Mouse (Mus musculus): ENCODE results near the gene Ppp1r18.
A peak's percentile ranks its signal among the peaks of the same experiment; 100 is the strongest.

Ppp1r18 gene

DNA sequence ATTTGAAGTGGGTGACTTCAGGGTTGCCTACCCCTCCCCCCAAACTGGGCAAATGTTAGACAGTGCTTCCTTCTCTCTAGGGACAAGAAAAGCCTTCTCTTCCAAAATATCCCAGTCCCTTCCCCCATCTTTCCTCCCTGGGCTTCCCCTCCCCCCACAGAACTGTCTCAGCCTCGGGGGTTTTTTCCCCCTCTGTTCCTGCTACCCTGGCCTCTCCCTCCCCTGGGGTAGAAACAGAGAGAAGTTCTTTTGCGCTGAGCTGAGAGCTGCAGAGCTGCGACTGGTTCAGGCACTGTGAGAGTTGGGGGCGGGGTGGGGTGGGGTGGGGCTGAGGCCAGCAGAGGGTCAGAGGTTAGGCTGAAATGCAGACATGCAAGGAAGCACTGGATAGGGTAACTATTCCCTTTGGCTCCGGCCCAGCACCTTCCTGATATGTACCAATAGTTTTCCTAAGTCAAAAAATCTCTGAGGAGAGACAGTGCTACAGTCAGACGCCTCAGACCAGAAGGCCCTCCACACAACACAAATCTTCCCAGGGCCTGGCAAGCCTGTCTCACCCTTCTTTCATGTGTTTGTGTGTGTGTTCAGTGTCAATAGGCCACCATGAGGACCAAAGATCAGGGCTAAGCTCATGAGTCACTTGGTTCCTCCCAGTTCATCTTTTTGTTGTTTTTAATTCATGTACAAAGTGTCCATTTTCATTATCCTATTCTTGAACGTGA is 4.1 kb downstream of the Ppp1r18 start:
- DNase-seq (ENCODE audit: low spot score), result peak; percentile 80

DNA sequence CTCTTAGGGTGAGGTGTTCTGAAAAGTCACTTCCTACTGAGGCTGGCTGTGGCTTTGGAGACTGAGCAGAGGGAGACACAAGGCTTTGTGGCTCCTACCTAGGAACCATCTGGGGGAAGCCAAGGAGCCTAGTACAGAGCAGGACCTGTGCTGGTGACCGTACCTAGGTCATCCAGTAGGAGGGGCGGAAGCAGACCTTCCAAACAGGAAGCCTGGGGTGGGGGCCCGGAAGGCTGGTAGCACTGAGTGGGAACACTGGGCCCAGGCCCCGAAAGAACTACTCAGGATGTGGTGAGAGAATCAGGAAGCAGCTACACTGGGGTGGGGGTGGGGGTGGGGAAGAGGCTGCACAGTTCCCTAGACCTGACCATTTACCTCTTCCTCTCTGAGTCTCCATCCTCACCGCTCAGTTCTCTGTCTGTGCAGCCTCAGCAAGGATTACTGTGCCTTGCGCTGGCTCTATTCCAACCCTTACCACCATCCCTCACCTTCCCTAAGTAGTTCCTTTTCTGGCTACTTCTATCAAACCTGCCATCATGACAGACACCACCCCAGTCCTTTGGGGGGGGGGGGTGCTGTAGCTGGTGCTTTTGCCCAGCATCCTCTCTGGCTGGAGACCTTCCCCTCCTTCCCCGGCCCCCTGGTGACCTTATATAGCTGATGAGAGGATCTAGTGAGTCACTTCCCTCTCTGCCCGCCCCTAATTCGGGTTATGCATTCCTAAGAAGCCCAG is 4.9 kb downstream of the Ppp1r18 start:
- DNase-seq (ENCODE audit: low spot score), result no peak

DNA sequence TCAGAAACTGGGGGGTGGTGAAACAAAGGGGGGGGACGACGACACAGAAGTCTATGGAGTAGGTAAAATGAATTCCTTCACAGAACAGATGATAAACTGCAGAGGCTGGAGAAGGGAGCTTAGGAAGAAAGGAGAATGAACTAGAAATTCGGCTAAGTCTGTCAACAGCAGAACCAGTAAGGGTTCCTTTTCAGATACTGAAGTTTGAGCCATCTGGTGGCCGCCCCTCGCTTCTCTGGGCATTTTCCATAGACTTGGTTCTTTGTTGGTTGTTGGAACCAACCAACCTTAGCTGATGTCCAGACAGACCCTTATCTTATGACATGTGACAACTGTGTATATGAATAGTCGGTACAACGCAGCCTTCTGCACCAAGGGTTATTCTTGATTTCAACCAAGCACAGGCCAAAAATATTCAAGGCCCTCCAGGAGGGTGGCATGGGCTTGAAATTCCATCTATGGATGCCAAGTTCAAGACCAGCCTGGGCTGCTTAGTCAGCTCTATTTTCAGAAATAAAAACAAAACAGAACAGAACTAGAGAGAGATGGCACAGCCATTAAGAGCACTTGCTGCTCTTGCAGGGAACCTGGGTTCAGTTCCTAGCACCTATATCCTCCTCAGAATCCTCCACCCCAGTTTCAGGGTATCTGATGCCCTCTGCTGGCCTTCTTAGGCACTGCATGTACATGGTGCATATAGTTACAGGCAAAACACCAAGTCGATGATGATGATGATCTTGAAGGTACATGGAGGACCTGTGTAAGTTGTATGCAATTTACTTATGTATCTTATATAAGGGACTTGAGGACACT is 5.7 kb downstream of the Ppp1r18 start:
- peak; percentile 33 for DNase-seq (ENCODE audit: low spot score)

DNA sequence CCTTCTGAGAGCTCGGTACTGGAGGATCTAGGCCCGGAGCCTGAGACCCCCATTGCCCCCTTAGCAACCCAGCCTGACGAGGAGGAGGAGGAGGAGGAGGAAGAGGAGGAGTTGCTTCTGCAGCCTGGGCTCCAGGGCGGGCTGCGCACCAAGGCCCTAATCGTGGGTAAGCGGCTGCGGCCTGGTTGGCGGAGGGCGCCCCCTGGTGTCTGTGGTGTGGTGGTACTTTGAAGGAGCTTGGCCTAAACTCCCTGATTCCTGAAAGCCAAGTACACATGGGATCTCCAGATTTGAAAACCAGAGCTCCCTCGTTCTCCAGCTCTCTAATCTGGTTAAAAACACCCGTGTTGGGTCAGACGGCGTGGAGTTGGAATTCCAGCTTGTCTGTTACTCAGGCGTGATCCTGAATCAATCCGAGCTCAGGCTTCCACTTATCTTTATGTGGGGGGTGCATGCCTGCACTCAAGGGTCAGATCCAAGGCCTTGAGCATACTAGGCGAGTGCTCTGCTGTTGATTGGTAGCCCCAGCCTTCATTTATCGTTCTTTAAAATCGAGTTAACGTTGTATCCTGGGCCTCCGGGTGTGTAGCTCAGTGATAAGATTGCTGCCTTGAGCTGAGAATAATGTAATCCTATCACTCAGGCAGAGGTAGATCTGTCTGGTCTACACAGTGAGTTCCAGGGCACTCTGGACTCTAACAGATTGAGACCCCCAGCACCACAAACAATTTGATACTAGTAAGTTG is 8.6 kb downstream of the Ppp1r18 start:
- peak; percentile 93 for DNase-seq (ENCODE audit: low spot score)

DNA sequence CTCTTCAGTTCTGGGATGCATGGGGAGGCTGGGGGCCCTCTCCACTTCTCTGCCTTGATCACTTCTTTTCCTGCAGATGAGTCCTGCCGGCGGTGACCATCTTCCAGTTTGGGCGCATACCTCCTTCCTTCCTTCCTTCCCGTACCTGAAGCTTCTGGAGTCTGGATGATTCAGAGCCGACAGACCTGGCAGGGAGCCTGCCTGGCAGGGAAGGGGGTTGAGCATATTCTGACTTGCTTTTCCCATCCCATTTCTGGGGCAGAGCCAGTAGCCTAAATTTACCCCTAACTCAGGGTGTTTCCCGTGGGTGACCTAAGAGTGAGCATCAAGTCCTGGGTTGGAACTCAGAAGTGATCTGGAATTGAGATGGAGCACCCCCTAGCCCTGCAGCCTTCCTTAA is 9.3 kb downstream of the Ppp1r18 start:
- DNase-seq (ENCODE audit: low spot score), result no peak

DNA sequence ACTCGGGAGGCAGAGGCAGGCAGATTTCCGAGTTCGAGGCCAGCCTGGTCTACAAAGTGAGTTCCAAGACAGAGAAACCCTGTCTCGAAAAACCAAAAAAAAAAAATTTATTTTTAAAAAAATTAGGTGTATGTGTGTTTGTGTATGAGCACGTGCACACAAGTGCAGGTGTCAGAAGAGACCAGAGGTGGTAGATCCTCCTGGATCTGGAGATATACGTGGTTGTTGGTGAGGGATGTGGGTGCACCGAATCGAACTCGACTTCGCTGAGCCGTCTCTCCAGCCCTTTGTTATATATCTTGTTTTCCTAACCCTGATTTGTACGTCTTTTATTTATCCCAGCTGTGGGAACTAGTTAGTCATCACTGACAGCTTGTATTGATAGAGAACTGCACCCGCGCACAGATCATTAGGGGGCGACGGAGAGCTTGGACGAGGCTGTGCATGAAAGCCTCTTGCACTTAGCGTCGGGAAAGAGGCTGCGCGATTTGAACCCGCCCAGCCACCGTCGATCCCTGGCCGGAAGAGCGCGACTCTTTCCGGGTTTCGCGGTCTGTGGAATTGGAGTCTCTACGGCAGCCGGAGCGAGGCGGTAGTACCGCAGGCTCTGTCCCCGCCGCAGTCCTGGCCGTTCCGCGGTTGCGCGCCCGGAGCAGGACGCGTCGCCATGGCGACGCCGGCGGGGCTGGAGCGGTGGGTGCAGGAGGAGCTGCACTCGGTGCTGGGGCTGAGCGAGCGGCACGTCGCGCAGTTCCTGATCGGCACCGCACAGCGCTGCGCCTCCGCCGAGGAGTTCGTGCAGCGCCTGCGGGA is 14.1 kb downstream of the Ppp1r18 start, which contains the start of gene Dhx16:
TSS of gene Dhx16 (plus strand) at position 575 of the 813 bp plus-strand sequence.
- DNase-seq (ENCODE audit: low spot score), result peak; percentile 97

DNA sequence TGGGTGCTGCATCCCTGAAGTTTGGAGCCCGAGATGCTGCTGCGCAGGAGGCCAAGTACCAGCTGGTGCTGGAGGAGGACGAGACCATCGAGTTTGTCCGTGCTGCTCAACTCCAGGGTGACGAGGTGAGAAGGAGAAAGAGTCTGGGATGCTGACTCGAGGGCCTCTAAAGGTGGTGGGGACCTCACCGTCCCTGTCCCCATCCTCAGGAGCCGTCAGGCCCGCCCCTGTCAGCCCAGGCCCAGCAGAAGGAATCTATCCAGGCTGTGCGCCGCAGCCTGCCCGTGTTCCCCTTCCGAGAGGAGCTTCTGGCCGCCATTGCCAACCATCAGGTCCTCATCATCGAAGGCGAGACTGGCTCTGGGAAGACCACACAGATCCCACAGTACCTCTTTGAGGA is 17.5 kb downstream of the Ppp1r18 start:
- DNase-seq (ENCODE audit: low spot score), result no peak

DNA sequence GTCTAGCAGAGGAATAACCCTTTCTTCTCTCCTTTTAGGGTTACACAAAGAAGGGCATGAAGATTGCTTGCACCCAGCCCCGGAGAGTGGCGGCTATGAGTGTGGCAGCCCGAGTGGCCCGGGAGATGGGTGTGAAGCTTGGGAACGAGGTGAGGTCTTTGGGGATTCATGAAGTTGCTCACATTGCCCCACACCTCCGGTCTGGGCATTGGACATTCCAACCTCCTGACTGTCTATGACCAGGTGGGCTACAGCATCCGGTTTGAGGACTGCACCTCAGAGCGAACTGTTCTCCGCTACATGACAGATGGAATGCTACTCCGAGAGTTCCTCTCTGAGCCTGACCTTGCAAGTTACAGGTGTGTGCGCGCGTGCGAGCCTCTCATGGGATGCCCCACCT is 18.4 kb downstream of the Ppp1r18 start:
- DNase-seq (ENCODE audit: low spot score), result no peak

DNA sequence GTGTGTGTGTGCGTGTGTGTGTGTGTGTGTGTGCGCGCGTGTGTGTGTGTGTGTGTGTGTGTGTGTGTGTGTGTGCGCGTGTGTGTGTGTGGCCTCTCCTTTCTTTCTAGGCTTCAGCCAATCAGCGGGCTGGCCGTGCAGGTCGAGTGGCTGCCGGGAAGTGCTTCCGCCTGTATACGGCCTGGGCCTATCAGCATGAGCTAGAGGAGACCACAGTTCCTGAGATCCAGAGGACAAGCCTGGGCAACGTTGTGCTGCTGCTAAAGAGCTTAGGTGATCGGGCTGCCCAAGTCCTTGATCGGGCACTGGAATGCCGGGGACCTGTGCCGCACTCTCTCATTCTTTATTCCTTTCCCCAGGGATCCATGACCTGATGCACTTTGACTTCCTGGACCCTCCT is 22.3 kb downstream of the Ppp1r18 start:
- no peak for DNase-seq (ENCODE audit: low spot score)

DNA sequence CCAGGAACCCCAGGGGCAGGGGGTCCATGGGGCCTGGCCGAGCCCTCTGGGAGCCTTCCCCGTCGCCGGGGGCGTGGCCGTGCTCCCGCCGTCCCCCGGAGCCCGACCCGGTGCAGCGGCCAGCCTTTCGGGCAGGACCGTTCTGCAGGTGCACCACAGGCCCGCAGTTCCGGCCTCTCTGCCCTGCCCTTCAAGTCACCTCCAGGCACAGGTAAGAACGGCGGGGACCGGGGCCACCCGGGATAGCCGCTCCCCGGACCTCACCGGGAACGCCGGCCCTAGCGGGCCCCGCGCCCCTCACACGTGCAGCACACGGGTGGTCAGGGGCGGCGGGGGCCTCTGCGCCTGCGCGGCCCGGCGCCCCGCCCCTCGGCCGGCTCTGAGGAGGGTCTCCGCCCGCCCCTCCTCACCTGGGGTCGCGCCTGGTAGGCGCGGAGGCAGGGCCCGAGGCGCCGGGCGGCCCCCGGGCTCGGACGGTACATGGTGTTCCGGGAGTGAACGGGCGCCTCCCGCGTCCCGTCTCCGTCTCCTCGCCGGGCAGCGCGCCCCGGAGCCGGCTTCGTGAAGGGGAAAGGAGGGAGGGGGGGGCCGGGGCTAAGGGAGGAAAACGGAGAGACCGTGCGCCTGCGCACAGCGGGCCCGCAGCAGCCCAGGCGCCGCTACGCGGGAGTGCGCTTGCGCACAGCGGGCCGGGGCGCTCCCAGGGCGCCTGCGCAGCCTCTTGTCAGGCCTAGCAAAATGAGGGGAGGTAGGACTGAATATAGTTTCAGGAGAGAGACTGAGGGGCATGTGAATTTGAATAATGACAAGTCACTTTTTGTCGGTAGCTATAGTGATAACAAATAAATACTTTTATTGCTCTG is 31.6 kb downstream of the Ppp1r18 start, which contains the start of gene 2310061I04Rik:
TSS of gene 2310061I04Rik (minus strand) at position 651 of the 863 bp plus-strand sequence.
- DNase-seq (ENCODE audit: low spot score), result peak; percentile 88

DNA sequence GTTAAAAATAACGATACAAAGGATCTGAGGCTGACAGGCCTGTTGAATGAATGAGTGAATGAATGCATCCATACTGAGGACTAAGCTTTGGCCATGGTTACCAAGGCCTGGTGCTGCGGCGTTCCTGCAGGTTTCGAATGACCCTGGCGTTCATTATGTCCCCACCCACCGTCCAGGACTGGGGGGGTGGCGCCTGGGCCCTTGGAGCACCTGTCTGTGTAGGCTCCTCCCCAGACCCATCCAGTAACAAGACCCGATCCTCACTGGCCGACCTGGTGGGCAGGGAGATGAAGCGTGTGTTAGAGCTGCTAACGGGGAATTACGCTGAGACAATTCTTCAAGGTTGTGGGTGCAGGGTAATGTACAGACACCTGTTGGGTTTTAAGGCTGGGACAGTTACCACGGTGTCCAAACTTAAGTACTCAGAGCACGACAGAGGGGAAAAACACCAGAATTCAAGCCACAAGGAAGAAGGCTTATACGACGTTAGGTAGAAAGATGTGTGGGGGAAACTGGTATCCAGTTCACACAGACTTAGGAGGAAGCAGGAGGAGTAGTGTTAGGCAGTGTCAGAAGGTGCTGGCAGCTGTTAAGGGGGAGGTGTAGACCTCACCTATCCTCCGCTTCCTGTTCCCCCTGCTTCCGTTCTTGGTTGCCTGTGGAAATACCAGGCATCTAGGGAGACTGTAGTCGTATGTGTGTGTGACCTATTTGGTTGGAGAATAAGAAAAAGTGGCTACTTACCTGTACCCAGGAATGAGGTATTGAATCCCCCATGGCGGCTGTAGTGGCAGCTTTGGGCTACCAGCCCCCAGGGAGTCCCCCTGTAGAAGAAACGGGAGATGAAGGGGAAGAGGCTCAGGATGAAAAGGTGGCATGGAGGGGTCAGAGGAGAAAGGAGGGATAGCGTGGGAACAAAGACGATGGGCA is 32.5 kb downstream of the Ppp1r18 start:
- peak; percentile 13 for DNase-seq (ENCODE audit: low spot score)

DNA sequence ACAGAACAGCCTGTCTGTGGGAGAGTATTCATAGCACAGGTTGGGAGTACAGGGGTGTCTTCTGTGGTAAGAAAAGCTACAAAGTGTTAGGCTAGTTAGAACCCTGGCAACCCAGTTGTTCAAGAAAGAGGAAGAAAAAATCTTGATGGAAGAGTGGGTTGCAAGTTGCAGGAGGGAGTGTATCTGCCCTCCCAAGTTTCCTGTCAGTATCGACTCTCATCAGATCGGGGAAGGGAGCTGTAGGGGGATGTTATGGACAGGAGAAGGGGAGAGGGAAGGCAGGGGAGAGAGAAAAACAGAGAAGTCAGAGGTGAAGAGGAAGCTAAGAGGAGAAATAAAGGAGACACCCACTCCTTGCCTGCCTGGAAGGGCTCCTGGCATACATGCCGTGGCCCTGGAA is 35.2 kb downstream of the Ppp1r18 start:
- no peak for DNase-seq (ENCODE audit: low spot score)

DNA sequence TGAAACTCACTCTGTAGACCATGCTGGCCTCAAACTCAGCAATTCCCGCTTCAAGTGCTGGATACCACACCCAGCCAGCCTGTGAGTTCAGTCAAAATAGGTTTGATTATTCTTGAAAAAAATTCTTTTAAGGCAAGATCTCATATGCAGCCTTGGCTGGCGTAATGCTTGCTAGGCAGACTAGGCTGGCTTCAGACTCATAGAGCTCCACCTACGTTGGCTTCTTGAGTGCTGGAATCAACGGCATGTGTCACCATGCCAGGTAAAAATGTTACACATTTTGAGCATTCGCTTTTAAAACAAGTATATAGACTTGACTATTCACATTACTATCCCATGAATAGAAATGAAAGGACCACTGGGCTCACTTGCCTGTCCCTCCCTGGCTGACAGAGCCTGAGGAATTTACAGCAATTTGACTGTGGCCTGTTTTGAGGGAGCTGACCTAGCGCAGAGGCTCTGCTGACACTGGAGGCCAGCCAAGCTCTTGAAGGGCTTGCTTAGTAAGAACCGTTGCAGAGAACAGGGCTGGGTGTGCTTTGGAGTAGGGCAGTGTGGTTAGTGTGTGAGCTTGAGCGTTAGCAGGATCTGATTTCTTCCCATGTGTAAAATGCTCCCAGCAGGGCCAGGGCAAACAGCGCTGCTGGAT is 38.1 kb downstream of the Ppp1r18 start:
- DNase-seq (ENCODE audit: low spot score), result no peak

DNA sequence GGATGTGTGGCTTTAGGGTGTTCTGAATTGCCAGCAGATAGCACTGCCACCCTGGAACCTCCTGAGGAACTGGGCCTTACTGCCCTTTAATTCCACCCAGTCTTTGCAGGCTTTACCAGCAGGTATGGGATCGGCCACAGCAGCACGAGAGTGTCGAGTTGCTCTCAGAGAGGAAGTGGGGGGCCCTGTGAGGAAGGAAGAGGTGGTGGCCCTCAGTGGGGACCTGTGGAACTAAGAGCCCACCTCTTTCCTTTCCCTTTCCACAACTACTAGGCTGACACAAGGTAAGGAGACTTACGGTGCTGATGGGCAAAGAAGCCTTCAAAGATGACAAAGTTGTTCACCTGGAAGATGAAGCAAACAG is 38.6 kb downstream of the Ppp1r18 start:
- DNase-seq (ENCODE audit: low spot score), result no peak

DNA sequence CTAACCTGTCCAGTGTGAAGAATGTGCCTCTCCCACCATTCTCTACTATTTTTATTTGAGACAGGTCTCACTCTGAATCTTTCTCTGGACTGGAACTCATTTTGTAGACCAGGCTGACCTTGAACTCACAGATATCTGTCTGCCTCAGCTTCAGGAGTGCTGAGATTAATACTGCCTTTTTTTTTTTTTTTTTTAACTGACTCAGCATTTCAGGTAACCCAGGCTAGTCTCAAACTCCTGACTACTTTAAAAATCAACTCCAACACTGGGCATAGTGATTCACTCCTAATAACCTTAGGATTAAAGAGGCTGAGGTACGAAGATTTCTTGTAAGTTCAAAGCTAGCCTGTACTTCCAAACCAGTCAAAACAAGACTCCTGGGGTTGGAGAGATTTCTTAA is 40.2 kb downstream of the Ppp1r18 start:
- no peak for DNase-seq (ENCODE audit: low spot score)

DNA sequence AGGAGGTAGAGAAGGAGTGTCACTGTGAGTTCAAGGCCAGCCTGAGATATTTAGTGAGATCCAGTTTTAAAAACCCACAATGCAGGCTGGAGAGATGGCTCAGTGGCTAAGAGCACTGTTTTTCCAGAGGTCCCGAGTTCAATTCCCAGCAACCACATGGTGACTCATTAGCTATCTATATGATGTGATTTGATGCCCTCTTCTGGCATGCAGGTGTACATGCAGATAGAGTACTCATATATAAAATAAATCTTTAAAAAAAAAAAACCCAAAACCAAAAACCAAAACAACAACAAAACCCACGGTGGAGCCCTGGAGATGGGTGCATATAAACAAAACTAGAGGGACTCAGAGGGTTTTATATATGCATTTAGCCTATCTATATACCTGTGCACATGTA is 42.2 kb downstream of the Ppp1r18 start:
- no peak for DNase-seq (ENCODE audit: low spot score)

DNA sequence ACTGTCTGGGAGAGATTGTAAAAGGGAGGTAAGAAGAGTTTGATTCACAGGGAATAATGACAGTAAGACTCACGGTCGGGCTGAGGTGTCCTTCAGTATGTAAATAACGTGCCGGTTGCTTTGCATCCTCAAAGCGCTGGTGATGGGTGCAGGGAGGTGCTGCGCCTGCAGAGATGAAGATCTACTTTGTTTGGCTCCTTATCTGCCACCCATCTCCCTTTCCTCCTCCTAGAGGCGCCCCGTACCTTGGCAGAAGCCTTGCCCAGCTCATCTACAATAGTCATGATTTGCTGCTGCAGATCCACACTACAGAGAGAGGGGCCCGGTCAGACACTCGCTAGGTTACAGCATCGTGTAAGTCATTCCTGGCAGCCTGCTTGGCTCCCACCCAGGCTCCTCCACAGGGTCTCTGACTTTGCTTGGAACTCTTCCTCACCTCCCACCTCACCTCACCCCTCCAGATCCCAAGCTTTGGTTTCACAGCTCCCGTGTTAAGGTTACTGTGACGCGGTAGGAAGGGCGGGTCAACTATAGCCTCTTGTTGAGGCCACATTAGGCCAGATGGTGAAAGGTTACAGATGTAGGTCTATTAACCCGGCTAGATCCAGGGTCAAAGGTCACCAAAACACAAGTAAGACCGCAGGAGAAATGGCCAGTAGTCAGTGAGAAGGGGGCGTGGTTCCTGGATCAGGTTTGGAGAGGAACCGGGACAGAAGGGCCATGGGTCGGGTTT is 44.0 kb downstream of the Ppp1r18 start:
- no peak for DNase-seq (ENCODE audit: low spot score)

DNA sequence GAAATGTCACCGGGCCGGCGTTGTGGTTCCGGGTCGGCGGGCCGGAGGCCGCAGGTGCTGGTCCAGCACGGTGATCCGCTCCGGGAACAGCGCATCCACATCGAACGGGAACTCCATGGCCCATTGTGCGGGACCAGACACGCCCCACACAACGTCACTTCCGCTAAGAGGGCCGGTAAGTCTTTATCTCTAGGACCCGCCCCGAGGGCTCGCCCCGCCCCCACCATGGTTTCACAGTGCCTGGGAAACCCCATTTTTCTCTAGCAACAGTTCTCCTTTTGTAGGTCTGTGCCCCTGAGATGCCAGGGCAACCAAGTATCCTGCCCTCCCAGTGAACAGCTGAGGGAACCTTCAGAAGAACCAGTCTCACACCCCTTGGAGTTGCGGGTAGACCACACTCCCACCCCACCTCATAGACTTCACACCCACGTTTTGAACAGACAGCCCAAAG is 44.6 kb downstream of the Ppp1r18 start, which contains the start of gene Atat1:
TSS of gene Atat1 (minus strand) at position 157 of the 451 bp plus-strand sequence.
- DNase-seq (ENCODE audit: low spot score), result peak; percentile 97
